Comparison of ENCODE assay signal across 23 mouse cellular contexts in the genomic region with DNA sequence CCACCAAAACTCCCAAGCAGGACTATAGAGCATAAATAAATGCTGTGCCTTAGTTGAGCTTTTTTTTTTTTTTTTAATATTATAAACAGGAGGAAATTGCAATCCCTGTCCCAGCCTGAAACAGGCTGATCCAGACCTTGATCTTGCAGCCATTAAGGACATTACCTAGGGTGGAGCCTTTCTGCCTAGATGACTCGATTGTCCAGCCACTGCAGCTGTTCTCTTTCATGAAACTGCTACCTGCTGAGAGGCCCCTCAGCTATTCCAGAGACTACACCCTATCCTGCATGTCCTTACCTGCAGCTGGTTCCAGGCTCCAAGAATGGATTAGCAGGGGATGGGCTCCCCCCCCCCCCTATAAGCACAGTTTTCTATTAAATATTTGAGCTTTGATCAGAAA. TPM values are rescaled to one million over a fixed set of nuclear protein-coding genes. Genes with fewer than 3 reads are reported as not detected.
A peak's percentile ranks its signal among the peaks of the same experiment; 100 is the strongest.
DNase-seq lines count a peak whose midpoint lies in the region; TF ChIP-seq lines count a peak whose summit lies in the region.
"Had no signal": no experiment of that assay in that cellular context is flagged by ENCODE, and none has a peak within 500 bp of the region (broad histone marks: within the 10 kb centered on the region; RNA-seq: fewer than 3 reads in every experiment).

No protein-coding gene starts in this region.

- H3K27ac ChIP-seq in ES-Bruce4 (ENCODE audit: insufficient read depth, low read length) = peak overlapping the region; percentile 96
- H3K27ac ChIP-seq in ES-E14 (ENCODE audit: insufficient read depth, low read depth, low read length, poor library complexity, severe bottlenecking) = peak overlapping the region; percentile 69
- H3K27ac ChIP-seq: embryonic facial prominence, embryonic 10.5 days; embryonic facial prominence, embryonic 12.5 days; forebrain, embryonic 13.5 days; forebrain, embryonic 15.5 days had no signal

- in situ Hi-C loops in ES-E14 (cut with MboI; ENCODE audit: low sequenced_read_pairs in 2 of 2, unreplicated experiment in 2 of 2) = no loop called here

- TF ChIP-seq CTCF in ES-Bruce4 (IDR thresholded peaks at IDR 0.05; ENCODE audit: low read depth, low read length) = no peak

- 0 out of 2 replicates have a peak, but pooled peaks have one; percentile 57 for TF ChIP-seq EP300 in ES-Bruce4 (IDR thresholded peaks at IDR 0.05; ENCODE audit: insufficient read depth, low read depth, low read length)

- H3K36me3 ChIP-seq in ES-Bruce4 (ENCODE audit: control insufficient read depth, insufficient read depth, low read length, poor library complexity, severe bottlenecking) (no peaks in the 10 kb centered on the region), ES-E14 (ENCODE audit: control insufficient read depth, insufficient read depth, low read length, poor library complexity, severe bottlenecking) (peaks cover 4% of the 10 kb centered on the region; the same call in 1 of the 2 replicates)
- H3K36me3 ChIP-seq: embryonic facial prominence, embryonic 10.5 days; embryonic facial prominence, embryonic 12.5 days; forebrain, embryonic 15.5 days had no signal

- H3K4me1 ChIP-seq in ES-Bruce4 (ENCODE audit: control insufficient read depth, insufficient read depth, low read length) (no peaks in the 10 kb centered on the region), ES-E14 (ENCODE audit: control insufficient read depth in 2 of 2, insufficient read depth in 2 of 2, low read length in 2 of 2, poor library complexity in 1 of 2) (no peaks in the 10 kb centered on the region; a peak in 1 of 4 replicates)
- H3K4me1 ChIP-seq: embryonic facial prominence, embryonic 10.5 days; embryonic facial prominence, embryonic 12.5 days; forebrain, embryonic 13.5 days; forebrain, embryonic 15.5 days had no signal

- H3K27me3 ChIP-seq in ES-Bruce4 (ENCODE audit: control insufficient read depth, insufficient read depth, low read length, poor library complexity, severe bottlenecking) = no peaks in the 10 kb centered on the region
- H3K27me3 ChIP-seq: CH12.LX; embryonic facial prominence, embryonic 12.5 days; forebrain, embryonic 13.5 days; forebrain, embryonic 15.5 days had no signal

- no peak overlapping the region for H3K9ac ChIP-seq in ES-Bruce4 (ENCODE audit: low read depth, poor library complexity, severe bottlenecking)
- H3K9ac ChIP-seq in ES-E14 (ENCODE audit: insufficient read depth, low read depth, low read length, poor library complexity, severe bottlenecking) = no peak overlapping the region
- H3K9ac ChIP-seq: embryonic facial prominence, embryonic 12.5 days; forebrain, embryonic 13.5 days; forebrain, embryonic 15.5 days; forebrain, postnatal 0 days had no signal

- H3K4me3 ChIP-seq in ES-Bruce4 (ENCODE audit: low read depth, low read length) (no peak overlapping the region), ES-E14 (ENCODE audit: insufficient read depth in 1 of 2, low read depth in 1 of 2, low read length in 2 of 2, poor library complexity in 1 of 2, severe bottlenecking in 1 of 2) (no peak overlapping the region)
- H3K4me3 ChIP-seq: embryonic facial prominence, embryonic 10.5 days; embryonic facial prominence, embryonic 12.5 days; forebrain, embryonic 13.5 days; forebrain, embryonic 15.5 days had no signal

- DNase-seq in ES-E14 (ENCODE audit: low read depth, low spot score) (no peak), ZHBTc4 (ENCODE audit: low read depth, low spot score) (peak; percentile 63), adipocyte (ENCODE audit: low spot score) (no peak)
- no peak for DNase-seq in kidney, adult 18-20 months
- DNase-seq: adrenal gland, adult 8-10 months; adrenal gland, postnatal 14 days; adrenal gland, postnatal 36 days; B cell, adult 2 months; cerebellum, adult 11-12 months; cerebellum, adult 2 months; cerebellum, adult 9-10 months; cerebellum, postnatal 10 days; cerebellum, postnatal 25 days; forebrain, postnatal 0 days had no signal

- TF ChIP-seq POLR2A in ES-Bruce4 (IDR thresholded peaks at IDR 0.05; ENCODE audit: insufficient read depth, low read length) = no peak

- H3K9me3 ChIP-seq in ES-Bruce4 (replicated peaks; ENCODE audit: control insufficient read depth, insufficient read depth, low read length, poor library complexity, severe bottlenecking) (peaks cover 46% of the 10 kb centered on the region), ES-E14 (ENCODE audit: control insufficient read depth, insufficient read depth, low read depth, low read length) (no peaks in the 10 kb centered on the region; the same call in 1 of the 2 replicates)

TF ChIP-seq in ES-E14, 5 proteins besides CTCF, POLR2A, EP300 and RAD21:
- TF ChIP-seq CHD2 (IDR thresholded peaks at IDR 0.05; ENCODE audit: low read depth, low read length) (no peak), MAFK (IDR thresholded peaks at IDR 0.05; ENCODE audit: insufficient read depth, low read depth, low read length) (no peak), ZC3H11A (IDR thresholded peaks at IDR 0.05; ENCODE audit: borderline replicate concordance, low read depth, low read length) (no peak), ZNF384 (IDR thresholded peaks at IDR 0.05; ENCODE audit: low read depth, low read length) (no peak), HCFC1 (IDR thresholded peaks at IDR 0.05; ENCODE audit: borderline replicate concordance, insufficient read depth, low read length) (no peak)

RNA-seq across cellular contexts. Expression of a gene that starts 49.0 kb away (rescaled TPM):
- not detected in 2 replicates for polyA plus RNA-seq in ES-Bruce4 (2011; ENCODE audit: insufficient read depth, insufficient read length, low read depth, missing spikeins)
- not detected in 2 replicates for total RNA-seq in ES-E14 (2012; rRNA removed)
- total RNA-seq: adrenal gland, postnatal 14 days; adrenal gland, postnatal 36 days; forebrain, postnatal 0 days had no signal
- polyA plus RNA-seq: cerebellum, adult 2 months; cortical plate, adult 2 months; embryonic facial prominence, embryonic 10.5 days; embryonic facial prominence, embryonic 12.5 days; embryonic facial prominence, embryonic 14.5 days; forebrain, embryonic 11.5 days; forebrain, embryonic 13.5 days; forebrain, embryonic 15.5 days; forebrain, postnatal 0 days had no signal
